Mouse (Mus musculus): ENCODE measurements around the gene Rpl23a. TPM values are rescaled to one million over a fixed set of nuclear protein-coding genes. Genes with fewer than 3 reads are reported as not detected.
A peak's percentile ranks its signal among the peaks of the same experiment; 100 is the strongest.

Rpl23a gene
- polyA plus RNA-seq, 1 experiment, result 312 TPM

DNA sequence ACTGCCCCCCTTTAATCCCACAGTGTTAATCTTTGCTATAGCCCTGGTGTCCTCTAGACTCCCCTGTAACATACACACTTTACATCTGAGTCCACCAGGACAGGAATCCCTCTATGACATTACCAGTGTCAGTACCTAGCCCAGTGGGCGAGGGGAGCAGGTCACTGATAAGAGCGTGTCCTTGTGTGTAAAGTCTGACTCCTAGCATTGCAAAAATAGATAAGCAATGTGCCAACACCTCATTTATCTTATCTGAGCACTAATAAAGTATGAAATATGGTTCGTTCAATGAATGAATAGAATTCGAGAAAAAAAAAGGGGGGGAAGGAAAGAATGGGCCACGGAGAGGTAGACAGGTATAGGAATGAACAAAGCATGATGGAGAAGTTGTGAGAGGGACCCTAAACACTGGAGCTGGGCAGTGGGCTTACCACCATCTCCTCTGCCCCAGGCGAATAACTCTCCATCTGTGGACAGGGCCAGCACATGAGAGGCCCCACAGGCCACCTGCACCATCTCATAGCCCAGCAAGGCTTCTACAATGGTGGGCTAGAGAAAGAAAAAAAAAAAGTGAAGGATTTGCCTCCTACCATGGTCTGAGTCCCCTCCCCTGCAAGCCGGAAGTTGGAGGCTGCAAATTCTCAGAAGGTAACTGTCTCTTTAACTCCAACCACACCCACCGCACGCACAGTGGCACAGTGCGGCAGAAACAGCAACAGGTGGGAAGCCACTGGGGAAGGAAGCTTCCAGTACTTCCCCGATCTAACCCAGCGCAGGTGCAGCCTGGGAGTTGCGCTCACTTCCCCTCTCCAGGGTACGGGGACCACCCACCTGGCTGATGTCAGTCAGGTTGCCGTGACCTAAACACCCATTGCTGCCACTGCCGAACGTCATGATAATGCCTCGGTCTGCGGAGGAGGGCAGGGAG, 14.6 kb downstream of the Rpl23a start:
- Histone ChIP-seq H3K27ac (ENCODE audit: control insufficient read depth, insufficient read depth, low read length) (peak overlapping the region; percentile 80), H3K36me3 (ENCODE audit: control insufficient read depth, insufficient read depth, low read length) (no peaks in the 10 kb centered on the region), H3K4me1 (replicated peaks; ENCODE audit: control insufficient read depth, insufficient read depth, low read length) (peaks cover 17% of the 10 kb centered on the region), H3K27me3 (ENCODE audit: control insufficient read depth, insufficient read depth, low read length) (no peaks in the 10 kb centered on the region), H3K4me3 (ENCODE audit: control insufficient read depth, insufficient read depth, low read length) (peak overlapping the region; percentile 35)
- 21% methylated on average over 19 of the region's 19 CpGs for WGBS
- TF ChIP-seq POLR2A (IDR thresholded peaks at IDR 0.05; ENCODE audit: control insufficient read depth, extremely low read depth, insufficient read depth, low read length, poor library complexity), result 0 out of 2 replicates have a peak, but pooled peaks have one; percentile 41
- 0 out of 2 replicates have a peak, but pooled peaks have one; percentile 26 for TF ChIP-seq CTCF (IDR thresholded peaks at IDR 0.05; ENCODE audit: borderline replicate concordance, control insufficient read depth, extremely low read depth, insufficient read depth, low read length, poor library complexity)
- DNase-seq, result peak; percentile 82

DNA sequence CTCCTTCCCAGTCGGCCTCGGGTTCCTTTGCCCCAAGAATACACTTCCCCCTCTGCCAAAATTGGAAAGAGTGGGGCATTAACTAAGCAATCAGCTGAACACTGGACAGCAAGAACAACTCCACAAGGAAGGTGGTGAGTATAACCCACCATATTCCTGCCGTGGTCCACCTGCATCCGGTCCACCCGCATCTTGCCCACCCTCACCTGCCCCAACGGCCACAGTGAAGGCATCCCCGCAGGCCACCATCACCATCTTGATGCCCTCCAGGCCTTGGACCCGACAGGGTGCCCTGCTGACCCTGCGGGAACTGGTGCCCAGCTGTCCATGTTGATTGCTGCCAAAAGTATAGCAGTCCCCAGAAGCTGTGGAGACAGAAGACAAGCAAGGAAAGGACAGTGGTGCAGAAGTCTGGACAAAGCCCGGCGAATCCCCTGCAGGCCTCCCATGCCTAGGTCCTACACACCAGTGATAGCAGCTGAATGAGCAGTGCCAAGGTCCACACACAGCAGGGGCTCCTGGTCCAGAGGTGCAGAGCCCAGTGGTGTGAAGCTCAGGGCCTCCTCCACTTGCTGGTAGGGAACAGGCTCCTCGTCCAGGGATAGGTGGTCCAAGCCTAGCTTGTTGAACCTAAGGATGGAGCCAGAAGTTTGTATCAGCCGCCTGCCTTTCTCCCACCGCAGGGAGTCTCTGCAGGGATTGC, 16.0 kb downstream of the Rpl23a start:
- H3K4me3 ChIP-seq (ENCODE audit: control insufficient read depth, insufficient read depth, low read length), result no peak overlapping the region
- H3K27me3 ChIP-seq (ENCODE audit: control insufficient read depth, insufficient read depth, low read length), result no peaks in the 10 kb centered on the region
- no peak overlapping the region for H3K27ac ChIP-seq (ENCODE audit: control insufficient read depth, insufficient read depth, low read length)
- peaks cover 30% of the 10 kb centered on the region for H3K4me1 ChIP-seq (replicated peaks; ENCODE audit: control insufficient read depth, insufficient read depth, low read length)
- DNase-seq, result no peak
- no peaks in the 10 kb centered on the region for H3K36me3 ChIP-seq (ENCODE audit: control insufficient read depth, insufficient read depth, low read length)
- no peak for TF ChIP-seq CTCF (IDR thresholded peaks at IDR 0.05; ENCODE audit: borderline replicate concordance, control insufficient read depth, extremely low read depth, insufficient read depth, low read length, poor library complexity)
- 96% methylated on average over 14 of the region's 14 CpGs for WGBS

DNA sequence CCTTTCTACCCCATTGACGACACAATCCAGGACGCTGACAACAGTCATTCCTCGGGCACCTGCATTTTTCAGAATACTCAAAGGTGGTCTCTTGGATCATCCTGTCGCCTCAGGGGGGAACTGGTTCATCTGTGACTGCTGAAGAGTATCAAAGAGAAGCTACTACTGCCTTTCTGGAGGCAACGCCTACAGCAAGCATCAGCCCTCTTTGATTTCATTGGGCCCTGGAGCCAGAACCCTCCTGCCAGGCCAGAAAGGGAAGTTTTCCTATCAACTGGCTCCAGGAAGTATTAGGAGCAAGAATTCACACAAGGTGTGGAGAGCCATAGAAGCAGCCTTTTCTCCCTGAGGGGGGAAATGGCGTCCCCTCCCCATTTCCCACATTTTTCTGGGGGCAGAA, 16.7 kb downstream of the Rpl23a start:
- DNase-seq, result no peak
- Histone ChIP-seq H3K4me3 (ENCODE audit: control insufficient read depth, insufficient read depth, low read length) (no peak overlapping the region), H3K27ac (ENCODE audit: control insufficient read depth, insufficient read depth, low read length) (no peak overlapping the region), H3K36me3 (ENCODE audit: control insufficient read depth, insufficient read depth, low read length) (peaks cover 4% of the 10 kb centered on the region; the same call in 1 of the 2 replicates), H3K27me3 (ENCODE audit: control insufficient read depth, insufficient read depth, low read length) (no peaks in the 10 kb centered on the region), H3K4me1 (replicated peaks; ENCODE audit: control insufficient read depth, insufficient read depth, low read length) (peaks cover 36% of the 10 kb centered on the region)
- TF ChIP-seq POLR2A (IDR thresholded peaks at IDR 0.05; ENCODE audit: control insufficient read depth, extremely low read depth, insufficient read depth, low read length, poor library complexity) (no peak), CTCF (IDR thresholded peaks at IDR 0.05; ENCODE audit: borderline replicate concordance, control insufficient read depth, extremely low read depth, insufficient read depth, low read length, poor library complexity) (no peak)
- 89% methylated on average over 6 of the region's 6 CpGs for WGBS

DNA sequence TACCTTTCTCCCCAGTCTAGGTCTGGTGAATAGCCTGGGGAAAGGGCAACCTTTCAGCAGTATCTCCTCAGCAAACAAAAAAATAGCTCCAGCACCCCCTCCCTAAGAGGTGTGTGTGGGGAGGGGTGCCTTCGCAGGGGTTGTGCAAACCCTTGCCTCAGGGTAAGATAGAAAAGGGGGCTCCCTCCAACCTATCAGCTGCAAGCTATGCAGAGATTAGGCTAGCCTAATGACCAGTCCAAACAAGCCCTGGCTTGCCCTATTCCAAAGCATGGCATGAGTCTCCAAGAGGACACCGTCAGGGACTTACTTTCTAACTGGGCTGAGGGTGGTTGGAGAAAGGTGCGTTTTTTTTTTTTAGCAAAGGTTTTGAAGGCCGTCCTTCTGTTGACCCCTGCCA, 17.2 kb downstream of the Rpl23a start:
- 86% methylated on average over 4 of the region's 4 CpGs for WGBS
- H3K27me3 ChIP-seq (ENCODE audit: control insufficient read depth, insufficient read depth, low read length), result no peaks in the 10 kb centered on the region
- DNase-seq, result no peak
- peaks cover 36% of the 10 kb centered on the region for H3K4me1 ChIP-seq (replicated peaks; ENCODE audit: control insufficient read depth, insufficient read depth, low read length)
- H3K4me3 ChIP-seq (ENCODE audit: control insufficient read depth, insufficient read depth, low read length), result no peak overlapping the region
- no peak for TF ChIP-seq CTCF (IDR thresholded peaks at IDR 0.05; ENCODE audit: borderline replicate concordance, control insufficient read depth, extremely low read depth, insufficient read depth, low read length, poor library complexity)
- TF ChIP-seq POLR2A (IDR thresholded peaks at IDR 0.05; ENCODE audit: control insufficient read depth, extremely low read depth, insufficient read depth, low read length, poor library complexity), result no peak
- H3K27ac ChIP-seq (ENCODE audit: control insufficient read depth, insufficient read depth, low read length), result no peak overlapping the region
- peaks cover 5% of the 10 kb centered on the region for H3K36me3 ChIP-seq (ENCODE audit: control insufficient read depth, insufficient read depth, low read length)

DNA sequence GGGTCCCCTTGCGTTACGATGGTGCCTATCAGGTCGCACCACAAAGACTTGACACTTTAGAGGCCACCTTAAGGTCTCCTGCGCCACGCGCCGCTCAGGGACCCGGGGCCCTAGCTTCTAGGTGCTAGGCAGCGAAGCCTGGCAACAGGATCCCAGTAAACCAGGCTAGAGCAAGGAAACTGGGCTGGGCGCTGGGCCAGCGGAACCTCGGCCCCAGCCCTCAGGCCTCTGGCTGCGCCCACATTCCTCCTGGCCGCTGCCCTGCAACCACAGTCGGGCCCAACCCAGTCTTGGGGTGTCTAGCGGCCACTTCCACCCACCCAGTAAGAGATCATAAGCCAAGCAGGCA, 17.6 kb downstream of the Rpl23a start:
- Histone ChIP-seq H3K27me3 (ENCODE audit: control insufficient read depth, insufficient read depth, low read length) (no peaks in the 10 kb centered on the region), H3K36me3 (ENCODE audit: control insufficient read depth, insufficient read depth, low read length) (peaks cover 8% of the 10 kb centered on the region), H3K4me3 (ENCODE audit: control insufficient read depth, insufficient read depth, low read length) (peak overlapping the region; percentile 46), H3K4me1 (replicated peaks; ENCODE audit: control insufficient read depth, insufficient read depth, low read length) (peaks cover 36% of the 10 kb centered on the region), H3K27ac (ENCODE audit: control insufficient read depth, insufficient read depth, low read length) (no peak overlapping the region)
- TF ChIP-seq POLR2A (IDR thresholded peaks at IDR 0.05; ENCODE audit: control insufficient read depth, extremely low read depth, insufficient read depth, low read length, poor library complexity) (no peak), CTCF (IDR thresholded peaks at IDR 0.05; ENCODE audit: borderline replicate concordance, control insufficient read depth, extremely low read depth, insufficient read depth, low read length, poor library complexity) (no peak)
- no peak for DNase-seq
- WGBS, result 6% methylated on average over 16 of the region's 16 CpGs

DNA sequence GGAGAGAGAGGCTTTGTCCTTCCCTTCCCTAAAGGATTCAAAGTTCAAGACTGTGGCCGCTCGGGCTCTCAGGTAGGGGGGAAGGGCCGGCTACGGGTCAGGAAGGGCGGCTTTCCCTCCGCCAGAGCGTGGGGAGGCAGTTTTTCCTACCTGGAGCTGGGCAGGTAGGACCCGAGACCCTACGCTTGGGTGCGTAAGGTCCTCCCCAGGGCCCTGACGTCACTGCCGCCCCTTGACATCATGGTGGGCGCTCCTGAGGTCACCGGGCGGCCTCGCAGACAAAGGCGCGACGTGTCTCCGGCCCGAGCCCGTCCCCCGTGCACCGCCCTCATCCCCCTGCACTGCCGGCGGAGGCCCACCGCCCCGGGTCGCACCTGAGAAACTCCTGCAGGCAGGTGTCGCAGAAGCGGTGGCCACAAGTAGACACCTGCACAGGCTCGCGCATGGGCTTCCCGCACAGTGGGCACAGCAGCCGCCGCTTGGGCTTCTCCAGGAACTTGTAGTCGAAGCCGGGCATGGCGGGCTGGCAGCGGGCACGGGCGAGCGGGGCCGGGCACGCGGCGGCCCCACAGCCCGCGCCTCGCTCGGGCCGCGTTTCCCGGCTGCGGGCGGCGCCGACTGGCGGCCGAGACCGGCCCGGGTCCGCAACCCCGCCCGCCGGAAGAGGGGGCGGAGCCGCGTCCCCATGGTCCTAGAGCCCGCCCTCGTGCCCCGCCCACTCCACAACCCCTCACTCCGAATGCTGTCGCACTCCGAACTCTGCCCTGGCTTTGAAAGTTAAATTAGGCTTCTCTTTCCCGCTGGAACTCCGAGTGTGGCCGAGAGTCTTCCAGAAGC, 18.2 kb downstream of the Rpl23a start, which contains the start of gene Traf4:
Traf4 (minus strand) TSS at position 666 of the 837 bp plus-strand sequence.
- Histone ChIP-seq H3K36me3 (ENCODE audit: control insufficient read depth, insufficient read depth, low read length) (peaks cover 14% of the 10 kb centered on the region), H3K4me3 (ENCODE audit: control insufficient read depth, insufficient read depth, low read length) (peak within 1 kb of the TSS; percentile 87), H3K27ac (ENCODE audit: control insufficient read depth, insufficient read depth, low read length) (peak within 1 kb of the TSS; percentile 82), H3K4me1 (replicated peaks; ENCODE audit: control insufficient read depth, insufficient read depth, low read length) (peaks cover 36% of the 10 kb centered on the region), H3K27me3 (ENCODE audit: control insufficient read depth, insufficient read depth, low read length) (no peaks in the 10 kb centered on the region)
- peak; percentile 89 for DNase-seq
- TF ChIP-seq CTCF (IDR thresholded peaks at IDR 0.05; ENCODE audit: borderline replicate concordance, control insufficient read depth, extremely low read depth, insufficient read depth, low read length, poor library complexity) (peak; percentile 60; the same call in 1 of the 2 replicates), POLR2A (IDR thresholded peaks at IDR 0.05; ENCODE audit: control insufficient read depth, extremely low read depth, insufficient read depth, low read length, poor library complexity) (peak; percentile 96)
- WGBS, result under 1% methylated on average over 75 of the region's 78 CpGs

Measured in thymus, adult 2 months (tissue).